Mouse (Mus musculus) G1E (cell line): ENCODE results near the gene Prrc2c.

Experiments used
- CTCF ChIP-seq: IDR thresholded peaks from 2 replicates; pipeline ENCODE4 v1.5.1; 2012; ENCODE audit warnings: low read depth, low read length, inconsistent platforms, mixed read lengths
- GATA1 ChIP-seq: IDR thresholded peaks from 2 replicates; pipeline ENCODE4 v1.6.1; 2012; ENCODE audit warnings: borderline replicate concordance, low read length, inconsistent platforms, mixed read lengths
- GATA2 ChIP-seq: IDR thresholded peaks from 2 replicates; pipeline ENCODE4 v1.6.1; 2012; ENCODE audit warnings: low read depth, low read length, inconsistent platforms, borderline replicate concordance
- POLR2AphosphoS5 ChIP-seq: IDR thresholded peaks from 2 replicates; pipeline ENCODE4 v1.6.1; 2012; ENCODE audit warnings: low read depth, low read length, inconsistent platforms; ENCODE audit not compliant: insufficient replicate concordance
- TAL1 ChIP-seq: conservative IDR thresholded peaks from 2 replicates; pipeline ENCODE4 v1.6.1; 2012; ENCODE audit warnings: low read depth, low read length, inconsistent platforms, mixed read lengths

GRCm38 (mm10) chr1:162723610-162724009 lies 16.7 kb downstream of the Prrc2c start:
- no peak for TF ChIP-seq TAL1
- TF ChIP-seq CTCF, result no peak
- no peak for TF ChIP-seq GATA1
- no peak for TF ChIP-seq GATA2
- TF ChIP-seq POLR2AphosphoS5, result no peak
